Mouse (Mus musculus): ENCODE results near the gene Arrdc1. TPM values are rescaled to one million over a fixed set of nuclear protein-coding genes. Genes with fewer than 3 reads are reported as not detected.

Arrdc1 gene
- 89.7 and 94.3 TPM in 2 replicates for polyA plus RNA-seq (2012)

GRCm38 (mm10) chr2:24935057-24935796 lies at the start of gene Arrdc1:
Arrdc1 (minus strand) TSS chr2:24935252.

DNA sequence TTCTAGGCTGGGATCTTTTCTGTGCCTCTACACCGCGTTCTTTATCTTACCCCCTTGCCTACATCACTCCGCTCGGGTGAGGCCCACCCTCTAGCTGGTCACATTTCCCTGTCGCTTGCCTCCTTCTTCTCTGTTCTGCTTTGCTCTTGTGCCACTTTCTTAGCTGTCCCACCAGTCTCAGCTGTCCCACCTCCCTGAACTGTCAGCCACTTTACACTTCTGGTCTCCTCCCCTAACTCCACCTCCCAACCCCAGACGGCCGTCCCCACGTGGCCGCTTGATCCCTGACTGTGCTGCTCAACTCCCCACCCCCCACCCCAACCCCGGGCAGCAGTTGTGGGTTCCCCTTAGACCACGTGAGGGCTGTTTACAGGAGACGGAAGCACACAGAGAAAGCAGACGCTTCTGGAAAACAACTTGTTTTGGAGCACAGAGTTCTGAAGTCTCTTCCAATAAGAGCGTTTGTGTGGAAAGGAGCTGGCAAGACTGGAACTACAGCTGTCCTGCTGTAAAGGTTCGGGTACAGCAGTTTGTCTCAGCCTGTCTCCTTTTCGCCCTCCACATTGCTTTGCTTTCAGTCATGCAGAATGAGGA lies 40.7 kb upstream of the Arrdc1 start, which contains the start of gene Pnpla7:
TSS of gene Pnpla7 (plus strand) at position 330 of the 594 bp plus-strand sequence.

GRCm38 (mm10) chr2:24974906-24975703 lies 40.1 kb upstream of the Arrdc1 start, which contains the start of gene Mrpl41:
Mrpl41 (minus strand) TSS chr2:24975098.

GRCm38 (mm10) chr2:24962304-24963000 lies 27.4 kb upstream of the Arrdc1 start, which contains the start of gene Dph7:
Dph7 (plus strand) TSS chr2:24962400.

GRCm38 (mm10) chr2:24949421-24950188 lies 14.6 kb upstream of the Arrdc1 start, which contains the start of gene Zmynd19:
Zmynd19 (plus strand) TSS chr2:24949792.

DNA sequence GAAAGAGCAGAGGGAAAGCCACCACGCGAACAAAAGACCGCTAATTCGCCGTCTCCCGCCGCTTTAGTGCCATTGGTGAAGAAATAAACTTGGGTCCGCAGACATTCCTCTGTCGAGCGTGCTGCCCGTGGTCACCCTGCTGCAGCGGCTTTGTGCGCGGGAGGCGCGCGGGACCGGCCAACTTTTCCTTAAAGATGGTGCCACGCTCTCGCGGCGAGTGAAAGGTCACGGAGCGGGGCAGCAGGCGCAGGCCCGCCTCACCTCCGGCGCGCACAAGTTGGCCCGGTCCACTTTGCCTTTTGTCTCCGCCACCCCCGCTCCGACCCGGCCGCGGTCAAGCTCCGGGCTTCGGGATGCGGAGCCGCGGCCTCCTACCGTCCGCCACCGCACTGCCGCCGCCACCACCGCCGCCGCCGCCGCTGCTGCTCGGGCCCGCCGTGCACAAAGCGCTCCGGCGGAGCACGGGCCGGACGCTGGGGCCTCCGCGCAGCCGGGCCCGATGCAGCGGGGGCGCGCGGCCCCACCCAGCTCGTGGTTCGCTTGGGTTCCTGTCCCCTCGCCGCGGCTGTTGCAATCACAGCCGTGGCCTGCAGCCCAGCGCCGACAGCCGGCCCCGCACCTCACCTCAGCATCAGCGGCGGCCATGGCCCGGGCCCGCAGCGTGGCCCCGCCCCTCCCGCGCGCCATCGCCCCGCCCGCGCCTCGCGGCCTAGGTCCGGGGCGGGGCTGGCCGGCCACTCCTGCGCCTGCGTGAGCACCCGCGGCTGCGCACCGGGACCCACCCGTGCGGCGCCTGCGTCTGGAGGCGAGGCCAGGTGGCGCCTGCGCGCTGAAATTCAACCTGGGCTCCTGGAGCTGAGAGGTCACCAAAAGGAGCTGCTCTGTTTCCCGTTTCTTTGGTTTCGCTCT lies 15.9 kb downstream of the Arrdc1 start, which contains the start of gene Ehmt1:
TSS of gene Ehmt1 (minus strand) at position 685 of the 909 bp plus-strand sequence.

Other genes starting within 250 kb of the Arrdc1 start
- 0.29 and 0.36 TPM in 2 replicates for gene Cacna1b, start 172.1 kb downstream of the Arrdc1 start, polyA plus RNA-seq (2012)
- 81.3 and 86.0 TPM in 2 replicates for gene Ehmt1, start 15.6 kb downstream of the Arrdc1 start, polyA plus RNA-seq (2012)
- 11.1 and 13.2 TPM in 2 replicates for gene Zmynd19, start 14.5 kb upstream of the Arrdc1 start, polyA plus RNA-seq (2012)
- gene Dph7, start 27.1 kb upstream of the Arrdc1 start, polyA plus RNA-seq (2012) = 20.1 and 24.2 TPM in 2 replicates
- gene Mrpl41, start 39.8 kb upstream of the Arrdc1 start, polyA plus RNA-seq (2012) = 47.1 and 48.8 TPM in 2 replicates
- gene Pnpla7, start 40.8 kb upstream of the Arrdc1 start, polyA plus RNA-seq (2012) = 11.5 and 13.6 TPM in 2 replicates
- gene Nsmf, start 119.1 kb upstream of the Arrdc1 start, polyA plus RNA-seq (2012) = 19.1 and 31.9 TPM in 2 replicates
- gene Entpd8, start 145.1 kb upstream of the Arrdc1 start, polyA plus RNA-seq (2012) = not detected in 2 replicates
- 0.03 and 0.15 TPM in 2 replicates for gene Noxa1, start 159.9 kb upstream of the Arrdc1 start, polyA plus RNA-seq (2012)
- gene Nrarp, start 245.5 kb upstream of the Arrdc1 start, polyA plus RNA-seq (2012) = 4.1 and 6.7 TPM in 2 replicates